Mouse (Mus musculus): ENCODE results near the gene Trim15. TPM values are rescaled to one million over a fixed set of nuclear protein-coding genes. Genes with fewer than 3 reads are reported as not detected.

Trim15 gene
- polyA plus RNA-seq, 1 experiment = not detected

GRCm38 (mm10) chr17:36861680-36862079, 5.3 kb downstream of the Trim15 start:
- Histone ChIP-seq H3K36me3 (ENCODE audit: control insufficient read depth, insufficient read depth) (peaks cover 3% of the 10 kb centered on the region), H3ac (ENCODE audit: control insufficient read depth, insufficient read length) (no peak overlapping the region), H3K4me3 (no peak overlapping the region), H3K27me3 (ENCODE audit: control insufficient read depth, insufficient read depth, insufficient read length) (peaks cover 4% of the 10 kb centered on the region), H3K4me2 (ENCODE audit: low read depth) (no peak overlapping the region), H3K79me2 (ENCODE audit: control insufficient read depth, insufficient read depth) (no peaks in the 10 kb centered on the region)
- TF ChIP-seq USF1 (IDR thresholded peaks at IDR 0.05; ENCODE audit: low read depth) (no peak), TCF3 (IDR thresholded peaks at IDR 0.05; ENCODE audit: insufficient read length, low read depth) (no peak), CEBPB (IDR thresholded peaks at IDR 0.05; ENCODE audit: insufficient read depth, poor library complexity, severe bottlenecking) (no peak), MYOD1 (IDR thresholded peaks at IDR 0.05; ENCODE audit: control insufficient read depth in 1 of 3, insufficient read length in 2 of 3, low read depth in 2 of 3) (no peak), SRF (IDR thresholded peaks at IDR 0.05; ENCODE audit: control insufficient read depth, insufficient read length, low read depth) (no peak), MYOG (IDR thresholded peaks at IDR 0.05; ENCODE audit: control insufficient read depth in 1 of 3, insufficient read depth in 1 of 3, insufficient read length in 2 of 3, low read depth in 2 of 3) (no peak), POLR2AphosphoS2 (IDR thresholded peaks at IDR 0.05; ENCODE audit: insufficient read length, low read depth) (no peak), REST (IDR thresholded peaks at IDR 0.05; ENCODE audit: insufficient read depth, insufficient read length) (no peak), POLR2A (IDR thresholded peaks at IDR 0.05; ENCODE audit: insufficient read length, low read depth) (no peak), TCF12 (IDR thresholded peaks at IDR 0.05; ENCODE audit: insufficient read depth, poor library complexity, severe bottlenecking) (no peak), MAX (IDR thresholded peaks at IDR 0.05; ENCODE audit: low read depth) (no peak), E2F4 (IDR thresholded peaks at IDR 0.05; ENCODE audit: insufficient read depth) (no peak)

- Histone ChIP-seq H3K79me2 (ENCODE audit: control insufficient read depth, insufficient read depth) (no peaks in the 10 kb centered on the region), H3K36me3 (ENCODE audit: control insufficient read depth, insufficient read depth) (peaks cover 12% of the 10 kb centered on the region), H3K4me2 (ENCODE audit: low read depth) (no peak overlapping the region), H3K27me3 (ENCODE audit: control insufficient read depth, insufficient read depth, insufficient read length) (no peaks in the 10 kb centered on the region), H3ac (ENCODE audit: control insufficient read depth, insufficient read length) (no peak overlapping the region), H3K4me3 (no peak overlapping the region)
- TF ChIP-seq TCF12 (IDR thresholded peaks at IDR 0.05; ENCODE audit: insufficient read depth, poor library complexity, severe bottlenecking) (no peak), MYOD1 (IDR thresholded peaks at IDR 0.05; ENCODE audit: control insufficient read depth in 1 of 3, insufficient read length in 2 of 3, low read depth in 2 of 3) (no peak), MAX (IDR thresholded peaks at IDR 0.05; ENCODE audit: low read depth) (no peak), MYOG (IDR thresholded peaks at IDR 0.05; ENCODE audit: control insufficient read depth in 1 of 3, insufficient read depth in 1 of 3, insufficient read length in 2 of 3, low read depth in 2 of 3) (no peak), USF1 (IDR thresholded peaks at IDR 0.05; ENCODE audit: low read depth) (no peak), REST (IDR thresholded peaks at IDR 0.05; ENCODE audit: insufficient read depth, insufficient read length) (no peak), TCF3 (IDR thresholded peaks at IDR 0.05; ENCODE audit: insufficient read length, low read depth) (no peak), E2F4 (IDR thresholded peaks at IDR 0.05; ENCODE audit: insufficient read depth) (no peak), CEBPB (IDR thresholded peaks at IDR 0.05; ENCODE audit: insufficient read depth, poor library complexity, severe bottlenecking) (no peak), POLR2AphosphoS2 (IDR thresholded peaks at IDR 0.05; ENCODE audit: insufficient read length, low read depth) (no peak), SRF (IDR thresholded peaks at IDR 0.05; ENCODE audit: control insufficient read depth, insufficient read length, low read depth) (no peak), POLR2A (IDR thresholded peaks at IDR 0.05; ENCODE audit: insufficient read length, low read depth) (no peak)
Measured at GRCm38 (mm10) chr17:36858181-36858580, 8.8 kb downstream of the Trim15 start.

DNA sequence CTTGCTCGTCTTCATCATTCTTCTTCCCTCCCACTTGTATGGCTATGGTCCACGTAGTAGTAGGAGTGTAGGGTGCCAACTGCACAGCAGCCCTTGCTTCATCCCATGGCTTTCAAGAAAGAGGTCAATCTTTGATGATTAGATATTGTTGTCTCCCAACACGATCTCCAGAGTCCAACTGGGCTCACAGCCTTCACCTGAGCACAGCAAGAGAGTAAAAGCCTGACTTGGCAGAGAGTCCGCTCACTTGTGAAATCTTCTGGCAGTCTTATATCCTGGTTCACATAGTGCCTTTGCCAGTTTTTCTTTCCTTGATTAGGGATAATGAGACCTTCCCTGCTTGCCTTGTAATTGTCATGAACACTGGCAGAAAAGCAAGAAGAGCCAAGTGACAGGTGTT, 10.8 kb downstream of the Trim15 start:
- no peaks in the 10 kb centered on the region for H3K79me2 ChIP-seq (ENCODE audit: control insufficient read depth, insufficient read depth)
- H3K4me2 ChIP-seq (ENCODE audit: low read depth) = no peak overlapping the region
- TF ChIP-seq POLR2AphosphoS2 (IDR thresholded peaks at IDR 0.05; ENCODE audit: insufficient read length, low read depth) = no peak
- no peaks in the 10 kb centered on the region for H3K27me3 ChIP-seq (ENCODE audit: control insufficient read depth, insufficient read depth, insufficient read length)
- peaks cover 12% of the 10 kb centered on the region for H3K36me3 ChIP-seq (ENCODE audit: control insufficient read depth, insufficient read depth)
- no peak overlapping the region for H3K4me3 ChIP-seq
- no peak overlapping the region for H3ac ChIP-seq (ENCODE audit: control insufficient read depth, insufficient read length)

- Histone ChIP-seq H3K4me3 (no peak overlapping the region), H3K27me3 (ENCODE audit: control insufficient read depth, insufficient read depth, insufficient read length) (no peaks in the 10 kb centered on the region), H3K4me2 (ENCODE audit: low read depth) (no peak overlapping the region), H3ac (ENCODE audit: control insufficient read depth, insufficient read length) (no peak overlapping the region), H3K79me2 (ENCODE audit: control insufficient read depth, insufficient read depth) (no peaks in the 10 kb centered on the region), H3K36me3 (ENCODE audit: control insufficient read depth, insufficient read depth) (peaks cover 12% of the 10 kb centered on the region)
- TF ChIP-seq POLR2AphosphoS2 (IDR thresholded peaks at IDR 0.05; ENCODE audit: insufficient read length, low read depth) = no peak
- no peak for TF ChIP-seq MYOD1 (IDR thresholded peaks at IDR 0.05; ENCODE audit: control insufficient read depth in 1 of 3, insufficient read length in 2 of 3, low read depth in 2 of 3)
- no peak for TF ChIP-seq E2F4 (IDR thresholded peaks at IDR 0.05; ENCODE audit: insufficient read depth)
- no peak for TF ChIP-seq POLR2A (IDR thresholded peaks at IDR 0.05; ENCODE audit: insufficient read length, low read depth)
- no peak for TF ChIP-seq REST (IDR thresholded peaks at IDR 0.05; ENCODE audit: insufficient read depth, insufficient read length)
- no peak for TF ChIP-seq TCF12 (IDR thresholded peaks at IDR 0.05; ENCODE audit: insufficient read depth, poor library complexity, severe bottlenecking)
- TF ChIP-seq USF1 (IDR thresholded peaks at IDR 0.05; ENCODE audit: low read depth) = no peak
- no peak for TF ChIP-seq MAX (IDR thresholded peaks at IDR 0.05; ENCODE audit: low read depth)
- no peak for TF ChIP-seq SRF (IDR thresholded peaks at IDR 0.05; ENCODE audit: control insufficient read depth, insufficient read length, low read depth)
- TF ChIP-seq TCF3 (IDR thresholded peaks at IDR 0.05; ENCODE audit: insufficient read length, low read depth) = no peak
- TF ChIP-seq MYOG (IDR thresholded peaks at IDR 0.05; ENCODE audit: control insufficient read depth in 1 of 3, insufficient read depth in 1 of 3, insufficient read length in 2 of 3, low read depth in 2 of 3) = no peak
- TF ChIP-seq CEBPB (IDR thresholded peaks at IDR 0.05; ENCODE audit: insufficient read depth, poor library complexity, severe bottlenecking) = no peak
Measured at GRCm38 (mm10) chr17:36855484-36855883, 11.5 kb downstream of the Trim15 start.

DNA sequence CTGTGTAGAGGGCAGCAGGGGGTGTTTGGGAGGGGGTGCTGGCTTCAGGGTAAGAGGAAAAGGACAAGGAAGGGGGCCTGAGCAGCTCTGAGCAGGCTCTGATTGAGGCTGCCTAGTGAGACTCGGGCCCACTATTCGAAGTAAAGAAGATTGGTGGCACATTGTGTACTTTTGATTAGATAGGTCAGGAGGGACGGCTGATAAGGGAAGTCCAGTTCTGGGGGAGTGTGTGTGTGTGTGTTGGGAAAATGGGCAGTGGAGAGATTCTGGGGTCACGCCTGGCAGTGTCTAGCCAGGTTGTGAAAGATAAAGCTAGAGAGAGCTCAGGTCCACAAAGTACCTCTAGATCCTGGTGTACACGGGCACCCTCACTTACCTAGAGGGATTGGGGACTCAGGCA, 15.4 kb downstream of the Trim15 start:
- Histone ChIP-seq H3K4me2 (ENCODE audit: low read depth) (no peak overlapping the region), H3K36me3 (ENCODE audit: control insufficient read depth, insufficient read depth) (peaks cover 14% of the 10 kb centered on the region), H3K79me2 (ENCODE audit: control insufficient read depth, insufficient read depth) (no peaks in the 10 kb centered on the region), H3ac (ENCODE audit: control insufficient read depth, insufficient read length) (no peak overlapping the region), H3K27me3 (ENCODE audit: control insufficient read depth, insufficient read depth, insufficient read length) (no peaks in the 10 kb centered on the region), H3K4me3 (no peak overlapping the region)
- TF ChIP-seq SRF (IDR thresholded peaks at IDR 0.05; ENCODE audit: control insufficient read depth, insufficient read length, low read depth) = no peak
